Mouse (Mus musculus): ENCODE measurements around the gene Tpbgl.

Tpbgl gene

GRCm38 (mm10) chr7:99626376-99627270 lies at the start of gene Tpbgl:
Gene Tpbgl (minus strand): TSS chr7:99627103.
- DNase-seq, result peak; percentile 57

- no peak for DNase-seq
These were observed 48.0 kb upstream of the Tpbgl start for GRCm38 (mm10) chr7:99674890-99675289.

GRCm38 (mm10) chr7:99674209-99674608 lies 47.3 kb upstream of the Tpbgl start:
- DNase-seq, result no peak

- DNase-seq, result no peak
These were observed 46.3 kb upstream of the Tpbgl start for GRCm38 (mm10) chr7:99673188-99673587.

- DNase-seq, result no peak
These were observed 44.9 kb upstream of the Tpbgl start for GRCm38 (mm10) chr7:99671544-99672435.

GRCm38 (mm10) chr7:99670915-99671314 lies 44.0 kb upstream of the Tpbgl start:
- peak; percentile 28 for DNase-seq

- no peak for DNase-seq
These were observed 41.9 kb upstream of the Tpbgl start for GRCm38 (mm10) chr7:99668802-99669201.

- DNase-seq, result no peak
These were observed 40.2 kb upstream of the Tpbgl start for GRCm38 (mm10) chr7:99667096-99667495.

GRCm38 (mm10) chr7:99665731-99666452 lies 39.0 kb upstream of the Tpbgl start:
- no peak for DNase-seq

GRCm38 (mm10) chr7:99664571-99665485 lies 37.9 kb upstream of the Tpbgl start:
- DNase-seq, result no peak

- no peak for DNase-seq
These were observed 36.8 kb upstream of the Tpbgl start for GRCm38 (mm10) chr7:99663507-99664220.

- DNase-seq, result no peak
These were observed 35.4 kb upstream of the Tpbgl start for GRCm38 (mm10) chr7:99662311-99662710.

GRCm38 (mm10) chr7:99661571-99662230 lies 34.8 kb upstream of the Tpbgl start:
- DNase-seq, result no peak

- DNase-seq, result no peak
These were observed 34.2 kb upstream of the Tpbgl start for GRCm38 (mm10) chr7:99661071-99661470.

- peak; percentile 81 for DNase-seq
These were observed 32.6 kb upstream of the Tpbgl start for GRCm38 (mm10) chr7:99659379-99660029.

GRCm38 (mm10) chr7:99654244-99654643 lies 27.3 kb upstream of the Tpbgl start:
- no peak for DNase-seq

- no peak for DNase-seq
These were observed 22.7 kb upstream of the Tpbgl start for GRCm38 (mm10) chr7:99649585-99649984.

GRCm38 (mm10) chr7:99648623-99649022 lies 21.7 kb upstream of the Tpbgl start:
- DNase-seq, result peak; percentile 24

- DNase-seq, result no peak
These were observed 17.8 kb upstream of the Tpbgl start for GRCm38 (mm10) chr7:99644701-99645100.

GRCm38 (mm10) chr7:99642078-99642477 lies 15.2 kb upstream of the Tpbgl start:
- no peak for DNase-seq
